Mouse (Mus musculus) lung, adult 2 months (tissue): Measurements from ENCODE around the gene Gm10778.

Source experiments
- CTCF ChIP-seq: fragments of 200-500 bp; IDR thresholded peaks from 2 replicates; pipeline ENCODE4 v1.5.1; 2011; ENCODE audit warnings: mild to moderate bottlenecking, low read length, control low read depth; ENCODE audit not compliant: insufficient read depth
- POLR2A ChIP-seq: fragments of 200-500 bp; IDR thresholded peaks from 2 replicates; pipeline ENCODE4 v1.6.1; 2011; ENCODE audit warnings: low read depth, mild to moderate bottlenecking, control low read depth, low read length, borderline replicate concordance; ENCODE audit errors: extremely low read depth

DNA sequence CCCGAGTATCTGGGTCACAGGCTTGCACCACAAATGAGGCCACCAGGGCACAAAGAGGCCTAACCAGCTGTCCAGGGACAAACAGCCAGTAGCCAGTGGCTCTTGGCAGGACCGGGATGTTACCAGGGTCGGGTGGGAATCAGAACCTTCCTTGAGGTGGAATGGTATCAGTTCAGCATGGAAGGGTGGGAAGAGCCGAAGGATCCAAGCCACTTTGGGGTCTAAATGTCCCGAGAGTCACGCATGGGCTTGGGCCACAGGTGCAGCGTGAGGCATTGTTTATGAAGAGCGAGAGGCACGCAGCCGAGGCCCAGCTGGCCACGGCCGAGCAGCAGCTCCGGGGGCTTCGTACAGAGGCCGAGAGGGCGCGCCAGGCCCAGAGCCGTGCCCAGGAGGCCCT is 4.1 kb upstream of the Gm10778 start:
- TF ChIP-seq CTCF (no peak), POLR2A (no peak)
